Mouse (Mus musculus): ENCODE results near the gene Lmbr1l.

- TF ChIP-seq CTCF (IDR thresholded peaks at IDR 0.05) (no peak), EP300 (IDR thresholded peaks at IDR 0.05) (no peak)
Measured at GRCm38 (mm10) chr15:98955324-98955723, 37.3 kb upstream of the Lmbr1l start.
